Mouse (Mus musculus) forebrain, embryonic 14.5 days (tissue): ENCODE data around the gene Calm3. TPM values are rescaled to one million over a fixed set of nuclear protein-coding genes. Genes with fewer than 3 reads are reported as not detected.
A peak's percentile ranks its signal among the peaks of the same experiment; 100 is the strongest.

Experiments used
- ATAC-seq: fragments of 200-750 bp; cut with Nextera tagmentation; 2 replicates; pipeline ENCODE4 v1.8.0; 2017; ENCODE audit warnings: mild to moderate bottlenecking, moderate library complexity
- DNase-seq: peaks from one replicate; pipeline ENCODE4 v3.0.0-alpha.2; 2015; ENCODE audit warnings: low spot score
- H3K27ac ChIP-seq: fragments of 300-500 bp; sonication (generic); 2 replicates; pipeline ENCODE4 v1.5.1; 2014; ENCODE audit warnings: low read depth, mild to moderate bottlenecking, control low read depth, low read length, moderate library complexity
- H3K27me3 ChIP-seq: fragments of 300-500 bp; sonication (generic); replicated peaks from 2 replicates; pipeline ENCODE4 v1.6.1; 2014; ENCODE audit warnings: low read length, control low read depth, mixed read lengths; ENCODE audit not compliant: control insufficient read depth, insufficient read depth
- H3K36me3 ChIP-seq: fragments of 300-500 bp; sonication (generic); 2 replicates; pipeline ENCODE4 v1.6.1; 2014; ENCODE audit warnings: low read length, control low read depth; ENCODE audit not compliant: control insufficient read depth, insufficient read depth
- H3K4me1 ChIP-seq: fragments of 300-500 bp; sonication (generic); 2 replicates; pipeline ENCODE4 v1.6.1; 2014; ENCODE audit warnings: antibody characterized with exemption, low read length, control low read depth; ENCODE audit not compliant: control insufficient read depth, insufficient read depth
- H3K4me2 ChIP-seq: fragments of 300-500 bp; sonication (generic); 2 replicates; pipeline ENCODE4 v1.6.1; 2014; ENCODE audit warnings: mild to moderate bottlenecking, control low read depth, low read length
- H3K4me3 ChIP-seq: fragments of 300-500 bp; sonication (generic); 2 replicates; pipeline ENCODE4 v1.5.1; 2014; ENCODE audit warnings: low read depth, low read length, control low read depth
- H3K9ac ChIP-seq: fragments of 300-500 bp; sonication (generic); 2 replicates; pipeline ENCODE4 v1.6.1; 2014; ENCODE audit warnings: mild to moderate bottlenecking, low read length, control low read depth, moderate library complexity
- H3K9me3 ChIP-seq: fragments of 300-500 bp; sonication (generic); replicated peaks from 2 replicates; pipeline ENCODE4 v1.6.1; 2016; ENCODE audit warnings: low read length, control low read depth, mixed read lengths; ENCODE audit not compliant: control insufficient read depth
- WGBS: fragments of 180-500 bp; shearing (Covaris S2); extraction: QIAGEN DNeasy Blood & Tissue Kit; methylation state at CpG from one replicate; pipeline ENCODE4 v1.1.7; 2014; 5-methylcytosine and 5-hydroxymethylcytosine counted together
- polyA plus RNA-seq: library from polyadenylated mRNA; unstranded; fragments of >200 nt; fragmentation: Nextera tagmentation; extraction: Ambion mirVana; gene quantifications from 2 replicates; pipeline ENCODE4 v1.2.1, GENCODE M21; 2014

Gene Calm3
- polyA plus RNA-seq, 1 experiment from 2014 or later, result 473 TPM

DNA sequence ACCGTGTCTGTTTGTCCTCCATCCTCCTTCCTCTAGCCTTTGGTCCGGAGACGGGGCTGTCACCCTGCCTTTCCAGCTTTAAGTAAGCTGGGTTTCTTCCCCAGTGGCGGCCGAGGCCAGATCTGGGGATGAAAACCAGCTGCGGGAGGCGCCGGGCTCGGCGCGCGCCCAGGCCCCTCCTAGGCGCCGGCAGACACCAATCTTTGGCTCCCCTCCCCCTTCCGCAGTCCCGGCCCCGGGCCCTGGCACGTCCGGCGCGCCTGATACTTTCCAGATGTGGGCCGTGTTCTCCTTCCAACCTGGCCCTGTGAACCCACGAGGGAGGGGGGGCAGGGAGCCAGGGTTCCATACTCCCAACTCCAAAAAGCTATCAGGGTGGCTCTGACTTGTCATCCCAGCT, 33.0 kb downstream of the Calm3 start:
- Histone ChIP-seq H3K4me3 (no peak overlapping the region), H3K27me3 (peaks cover 20% of the 10 kb centered on the region), H3K27ac (no peak overlapping the region), H3K4me1 (peaks cover 19% of the 10 kb centered on the region), H3K9ac (no peak overlapping the region; the same call in 1 of the 2 replicates), H3K36me3 (peaks cover 9% of the 10 kb centered on the region; the same call in 1 of the 2 replicates), H3K9me3 (peaks cover 2% of the 10 kb centered on the region; the same call in 1 of the 2 replicates), H3K4me2 (peak overlapping the region; percentile 16)
- WGBS, result 3% methylated on average over 23 of the region's 23 CpGs
- ATAC-seq (no peak), DNase-seq (no peak)

DNA sequence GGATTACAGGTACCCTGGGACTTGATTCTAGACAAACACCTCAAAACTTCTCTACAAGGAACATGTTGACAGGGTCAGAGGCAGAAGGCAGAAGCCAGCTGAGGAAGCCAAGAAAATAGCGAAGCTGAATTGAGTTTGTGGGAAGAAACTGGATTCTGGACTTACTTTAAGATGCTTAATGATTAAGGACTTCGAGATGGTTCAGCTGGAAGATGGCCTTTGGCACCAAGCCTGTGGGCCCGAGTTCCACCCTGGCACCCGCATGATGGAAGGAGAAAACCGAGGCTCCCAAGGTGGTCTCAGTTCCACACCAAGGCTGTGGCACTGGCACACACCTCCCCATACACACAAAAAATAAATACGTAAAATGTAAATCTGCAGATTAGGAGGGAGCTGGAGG, 33.4 kb downstream of the Calm3 start:
- Histone ChIP-seq H3K27me3 (peaks cover 24% of the 10 kb centered on the region), H3K27ac (no peak overlapping the region), H3K4me2 (peak overlapping the region; percentile 16; the same call in 1 of the 2 replicates)

DNA sequence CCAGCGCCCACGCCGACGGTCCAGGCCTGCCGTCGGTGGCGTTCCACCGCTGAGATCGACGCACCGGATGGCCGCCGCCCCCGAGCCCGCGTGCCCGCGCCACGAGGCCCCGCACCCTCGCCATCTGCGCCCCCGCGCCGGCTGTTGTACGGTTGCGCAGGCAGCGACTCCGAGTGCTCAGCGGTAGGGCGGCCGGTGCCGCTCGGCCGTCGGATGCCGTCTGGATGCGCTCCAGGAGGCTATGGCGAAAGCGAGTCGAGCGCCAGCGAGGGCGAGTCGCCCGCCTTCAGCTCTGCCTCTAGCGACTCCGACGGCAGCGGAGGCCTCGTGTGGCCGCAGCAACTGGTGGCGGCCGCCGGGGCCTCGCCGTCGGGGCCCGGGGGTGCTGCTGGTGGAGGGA, 38.0 kb downstream of the Calm3 start:
- peaks cover 27% of the 10 kb centered on the region for H3K27me3 ChIP-seq
- 0 out of 2 replicates have a peak, but pooled peaks have one; percentile 6 for ATAC-seq
- peaks cover 17% of the 10 kb centered on the region; the same call in 1 of the 2 replicates for H3K36me3 ChIP-seq
- no peak overlapping the region for H3K27ac ChIP-seq
- H3K9ac ChIP-seq, result no peak overlapping the region
- DNase-seq, result no peak
- H3K4me3 ChIP-seq, result no peak overlapping the region
- peak overlapping the region; percentile 38; the same call in 1 of the 2 replicates for H3K4me2 ChIP-seq
- H3K4me1 ChIP-seq, result peaks cover under 1% of the 10 kb centered on the region; the same call in 1 of the 2 replicates
- WGBS, result 44% methylated on average over 54 of the region's 59 CpGs
- H3K9me3 ChIP-seq, result peaks cover 8% of the 10 kb centered on the region; the same call in 1 of the 2 replicates

More for the DNA sequence above, 33.4 kb downstream of the Calm3 start:
- no peak for DNase-seq
- H3K36me3 ChIP-seq, result peaks cover 12% of the 10 kb centered on the region; the same call in 1 of the 2 replicates
- ATAC-seq, result no peak
- no peak overlapping the region for H3K4me3 ChIP-seq
- peaks cover 19% of the 10 kb centered on the region for H3K4me1 ChIP-seq
- H3K9ac ChIP-seq, result no peak overlapping the region
- WGBS, result 49% methylated on average over 6 of the region's 6 CpGs
- peaks cover 7% of the 10 kb centered on the region; the same call in 1 of the 2 replicates for H3K9me3 ChIP-seq

DNA sequence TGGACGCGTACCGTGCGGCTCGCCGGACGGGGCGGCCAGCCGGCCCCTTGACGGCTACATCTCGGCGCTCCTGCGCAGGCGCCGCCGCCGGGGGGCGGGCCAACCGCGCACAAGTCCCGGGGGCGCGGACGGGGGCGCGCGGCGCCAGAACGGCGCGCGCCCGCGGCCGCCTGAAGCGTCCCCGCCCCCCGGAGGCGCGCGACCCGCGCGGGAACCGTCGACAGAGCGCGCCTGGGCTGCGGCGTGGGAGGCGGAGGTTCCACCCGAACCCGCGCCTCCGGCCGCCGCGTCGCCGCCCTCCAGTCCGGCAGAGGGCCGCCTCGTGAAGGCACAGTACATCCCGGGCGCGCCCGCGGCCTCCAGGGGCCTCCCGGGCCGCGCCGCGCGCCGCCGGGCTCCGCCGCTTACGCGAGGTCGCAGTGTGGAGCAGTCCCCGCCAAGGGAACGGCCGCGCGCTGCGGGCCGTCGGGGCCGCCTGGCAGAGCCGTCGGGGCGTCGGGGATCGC, 38.6 kb downstream of the Calm3 start:
- DNase-seq (peak; percentile 48), ATAC-seq (peak; percentile 64; the same call in 1 of the 2 replicates)
- Histone ChIP-seq H3K36me3 (peaks cover 17% of the 10 kb centered on the region; the same call in 1 of the 2 replicates), H3K4me2 (peak overlapping the region; percentile 38), H3K27me3 (peaks cover 26% of the 10 kb centered on the region), H3K4me3 (peak overlapping the region; percentile 34), H3K4me1 (peaks cover 3% of the 10 kb centered on the region; the same call in 1 of the 2 replicates), H3K27ac (no peak overlapping the region), H3K9me3 (peaks cover 8% of the 10 kb centered on the region; the same call in 1 of the 2 replicates), H3K9ac (no peak overlapping the region)
- 13% methylated on average over 36 of the region's 95 CpGs for WGBS

DNA sequence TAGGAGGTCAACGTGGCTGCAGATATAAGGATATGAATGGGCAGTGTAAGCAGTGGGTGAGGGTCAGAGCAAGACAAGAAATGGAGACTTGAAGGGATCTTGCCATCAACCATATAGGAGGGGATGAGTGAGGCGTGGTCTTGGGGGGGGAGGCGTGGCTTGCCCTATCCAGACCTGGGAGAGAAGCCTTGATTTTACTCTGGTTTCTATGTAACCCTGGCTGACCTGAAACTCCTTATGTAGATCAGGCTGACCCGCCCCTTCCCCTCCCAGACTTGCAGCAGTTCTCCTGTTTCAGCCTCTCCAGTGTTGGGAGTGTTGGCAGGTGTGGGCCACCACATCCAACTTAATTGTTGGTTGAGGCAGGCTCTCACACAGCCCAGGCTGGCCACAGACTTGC, 39.6 kb downstream of the Calm3 start:
- Histone ChIP-seq H3K36me3 (peaks cover 17% of the 10 kb centered on the region; the same call in 1 of the 2 replicates), H3K9me3 (peaks cover 8% of the 10 kb centered on the region; the same call in 1 of the 2 replicates), H3K4me3 (no peak overlapping the region), H3K9ac (no peak overlapping the region), H3K4me2 (no peak overlapping the region), H3K27me3 (peaks cover 26% of the 10 kb centered on the region), H3K4me1 (peaks cover 5% of the 10 kb centered on the region; the same call in 1 of the 2 replicates), H3K27ac (no peak overlapping the region)
- DNase-seq (no peak), ATAC-seq (no peak)
- WGBS, result 68% methylated on average over 4 of the region's 4 CpGs

DNA sequence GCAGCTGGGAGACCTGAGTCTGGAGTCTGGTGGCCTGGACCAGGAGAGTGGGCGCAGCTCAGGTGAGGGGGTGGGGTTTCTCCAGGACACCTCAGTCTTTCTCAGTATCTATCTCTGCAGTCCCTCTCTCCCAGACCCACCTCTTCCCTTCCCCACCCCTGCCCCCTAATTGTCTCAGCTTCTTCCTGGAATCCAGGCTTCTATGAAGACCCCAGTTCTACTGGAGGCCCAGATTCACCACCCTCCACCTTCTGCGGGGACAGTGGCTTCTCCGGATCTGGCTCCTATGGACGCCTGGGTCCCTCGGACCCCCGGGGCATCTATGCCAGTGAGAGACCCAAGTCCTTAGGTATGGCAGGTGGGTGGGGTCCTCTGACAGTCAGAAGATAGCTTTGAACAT, 40.8 kb downstream of the Calm3 start:
- peaks cover 8% of the 10 kb centered on the region; the same call in 1 of the 2 replicates for H3K9me3 ChIP-seq
- ATAC-seq (no peak), DNase-seq (no peak)
- no peak overlapping the region for H3K9ac ChIP-seq
- H3K27ac ChIP-seq, result no peak overlapping the region
- H3K27me3 ChIP-seq, result peaks cover 26% of the 10 kb centered on the region
- H3K4me3 ChIP-seq, result no peak overlapping the region
- WGBS, result 92% methylated on average over 6 of the region's 6 CpGs
- H3K4me1 ChIP-seq, result peaks cover 5% of the 10 kb centered on the region; the same call in 1 of the 2 replicates
- peaks cover 17% of the 10 kb centered on the region; the same call in 1 of the 2 replicates for H3K36me3 ChIP-seq
- no peak overlapping the region for H3K4me2 ChIP-seq

DNA sequence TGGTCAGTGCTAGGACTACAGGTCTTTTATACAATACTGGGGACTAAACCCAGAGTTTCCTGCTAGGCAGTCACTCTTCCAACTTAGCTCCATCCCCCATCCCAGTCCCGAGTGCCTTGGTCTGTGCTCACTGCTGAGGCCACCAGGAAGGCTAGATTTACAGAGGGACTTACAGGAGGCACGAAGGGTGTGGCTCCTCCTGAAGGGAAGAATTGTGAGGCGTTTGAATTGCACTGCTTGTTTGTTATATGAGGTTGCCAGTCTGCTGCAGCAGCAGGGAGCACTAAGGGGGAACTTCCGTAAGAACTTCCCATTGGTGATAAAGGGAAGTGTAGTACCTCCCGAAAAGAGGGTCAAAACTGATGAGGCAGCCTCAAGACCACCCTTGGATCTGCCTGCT, 43.3 kb downstream of the Calm3 start:
- no peak for ATAC-seq
- H3K27ac ChIP-seq, result no peak overlapping the region
- WGBS, result 16% methylated on average over 5 of the region's 5 CpGs
- no peak overlapping the region for H3K4me2 ChIP-seq
- no peak for DNase-seq
- H3K36me3 ChIP-seq, result 0 out of 2 replicates have a peak, but pooled peaks cover 5% of the 10 kb centered on the region
- H3K27me3 ChIP-seq, result peaks cover 17% of the 10 kb centered on the region
- no peak overlapping the region for H3K4me3 ChIP-seq
- peaks cover 2% of the 10 kb centered on the region; the same call in 1 of the 2 replicates for H3K9me3 ChIP-seq
- H3K9ac ChIP-seq, result peak overlapping the region; percentile 26; the same call in 1 of the 2 replicates
- H3K4me1 ChIP-seq, result peaks cover 20% of the 10 kb centered on the region

DNA sequence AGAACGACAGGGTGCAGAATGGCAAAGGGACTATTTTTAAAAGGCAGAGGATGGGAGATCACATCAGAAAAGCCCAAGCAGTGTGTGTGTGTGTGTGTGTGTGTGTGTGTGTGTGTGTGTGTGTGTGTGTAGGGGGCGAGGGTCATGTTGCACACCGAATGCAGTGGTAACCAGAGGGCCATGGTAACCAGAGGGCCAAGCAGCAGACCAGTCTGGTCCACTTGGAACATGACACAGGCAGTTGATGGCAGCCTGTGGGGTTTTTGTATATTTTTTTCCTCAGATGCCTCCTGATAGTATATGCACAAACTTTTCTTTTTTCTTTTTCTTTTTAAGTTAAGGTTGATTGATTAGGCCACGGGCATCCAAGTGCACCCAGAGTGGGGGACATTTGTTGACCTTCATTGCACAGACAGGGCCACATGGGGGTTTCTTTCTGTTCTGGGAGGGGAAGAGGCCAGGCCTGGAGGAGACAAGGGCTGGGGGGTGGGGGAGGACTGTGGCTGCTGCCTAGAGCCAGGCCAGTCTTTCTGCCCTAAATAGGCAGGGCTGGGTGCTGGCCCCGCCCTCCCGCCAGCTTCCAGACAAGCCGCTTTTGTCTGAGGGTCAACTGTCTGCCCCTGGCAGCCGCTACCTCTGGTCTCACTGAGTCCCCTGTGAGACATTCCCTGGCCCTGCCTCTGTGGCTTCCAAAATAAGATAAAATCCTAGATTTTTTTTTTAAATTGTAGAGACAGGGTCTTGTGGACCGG, 43.9 kb downstream of the Calm3 start:
- 22% methylated on average over 9 of the region's 9 CpGs for WGBS
- no peak overlapping the region for H3K27ac ChIP-seq
- H3K9me3 ChIP-seq, result no peaks in the 10 kb centered on the region
- H3K4me1 ChIP-seq, result peaks cover 21% of the 10 kb centered on the region
- H3K9ac ChIP-seq, result peak overlapping the region; percentile 26; the same call in 1 of the 2 replicates
- peaks cover 10% of the 10 kb centered on the region for H3K27me3 ChIP-seq
- DNase-seq (peak; percentile 69), ATAC-seq (no peak)
- H3K4me2 ChIP-seq, result no peak overlapping the region
- H3K4me3 ChIP-seq, result no peak overlapping the region
- 0 out of 2 replicates have a peak, but pooled peaks cover 5% of the 10 kb centered on the region for H3K36me3 ChIP-seq
